Mouse (Mus musculus) spleen, adult 2 months (tissue): Measurements from ENCODE around the gene Ctsj. TPM values are rescaled to one million over a fixed set of nuclear protein-coding genes. Genes with fewer than 3 reads are reported as not detected.

Experiments
- DNase-seq, 2 experiments: peaks; one replicate each; pipeline versions ENCODE4 v3.0.0 to v3.0.0-alpha.2; 2012 to 2021; ENCODE audit warnings: low spot score in 2 of 2, low read depth in 1 of 2
- H3K27ac ChIP-seq: fragments of 200-500 bp; 2 replicates; pipeline ENCODE4 v1.5.1; 2012; ENCODE audit warnings: low read length, inconsistent platforms; ENCODE audit not compliant: insufficient read depth
- H3K27me3 ChIP-seq: fragments of 200-500 bp; 2 replicates; pipeline ENCODE4 v1.6.1; 2012; ENCODE audit warnings: mild to moderate bottlenecking, moderate library complexity, low read length, inconsistent platforms; ENCODE audit not compliant: control insufficient read depth, insufficient read depth
- H3K36me3 ChIP-seq: fragments of 200-500 bp; 2 replicates; pipeline ENCODE4 v1.6.1; 2012; ENCODE audit warnings: mild to moderate bottlenecking, low read length, inconsistent platforms; ENCODE audit not compliant: control insufficient read depth, insufficient read depth
- H3K4me1 ChIP-seq: fragments of 200-500 bp; 2 replicates; pipeline ENCODE4 v1.6.1; 2011; ENCODE audit warnings: inconsistent platforms; ENCODE audit not compliant: control insufficient read depth, insufficient read depth, insufficient read length
- H3K4me3 ChIP-seq: fragments of 200-500 bp; 2 replicates; pipeline ENCODE4 v1.5.1; 2011; ENCODE audit warnings: mild to moderate bottlenecking, inconsistent platforms; ENCODE audit not compliant: insufficient read depth, insufficient read length; ENCODE audit errors: extremely low read depth
- CTCF ChIP-seq: fragments of 200-500 bp; IDR thresholded peaks from 2 replicates; pipeline ENCODE4 v1.5.1; 2011; ENCODE audit warnings: mild to moderate bottlenecking, inconsistent platforms; ENCODE audit not compliant: insufficient read depth, insufficient read length, insufficient replicate concordance; ENCODE audit errors: extremely low read depth
- POLR2A ChIP-seq: fragments of 200-500 bp; IDR thresholded peaks from 2 replicates; pipeline ENCODE4 v1.6.1; 2011; ENCODE audit warnings: low read depth, low read length, inconsistent platforms
- WGBS: fragments of 180-500 bp; shearing (Covaris S2); methylation state at CpG from one replicate; pipeline ENCODE4 v1.1.7; 2018; 5-methylcytosine and 5-hydroxymethylcytosine counted together
- polyA plus RNA-seq: library from polyadenylated mRNA; depleted of rRNA; stranded (reverse); fragments of >200 nt; gene quantifications from 2 replicates; pipeline ENCODE4 v1.2.3, GENCODE M21; 2012; rRNA removed

Ctsj gene
- polyA plus RNA-seq, 1 experiment, result not detected

- TF ChIP-seq POLR2A, result no peak
- TF ChIP-seq CTCF, result no peak
- H3K4me1 ChIP-seq, result no peaks in the 10 kb centered on the region
- H3K27me3 ChIP-seq, result no peaks in the 10 kb centered on the region
- no peak overlapping the region for H3K27ac ChIP-seq
- WGBS, result 78% methylated on average over 5 of the region's 5 CpGs
- no peak overlapping the region for H3K4me3 ChIP-seq
- no peaks in the 10 kb centered on the region for H3K36me3 ChIP-seq
- no peak for DNase-seq
Measured at GRCm38 (mm10) chr13:60961706-60962105, 44.1 kb downstream of the Ctsj start.

Other genes with a start within 250 kb of the Ctsj start
- not detected in 2 replicates for gene BC051665, start 219.6 kb downstream of the Ctsj start, polyA plus RNA-seq
- not detected in 2 replicates for gene Ctsll3, start 203.1 kb downstream of the Ctsj start, polyA plus RNA-seq
- 0.20 and 0.68 TPM in 2 replicates for gene 4930486L24Rik, start 141.5 kb downstream of the Ctsj start, polyA plus RNA-seq
- gene Gm49392, start 109.1 kb downstream of the Ctsj start, polyA plus RNA-seq, result 0.25 and 0.42 TPM in 2 replicates
- 2.2 and 2.8 TPM in 2 replicates for gene Ctla2b, start 108.5 kb downstream of the Ctsj start, polyA plus RNA-seq
- not detected in 2 replicates for gene Tpbpb, start 101.1 kb downstream of the Ctsj start, polyA plus RNA-seq
- gene Gm49393, start 70.4 kb downstream of the Ctsj start, polyA plus RNA-seq, result not detected in 2 replicates
- 1.4 and 2.3 TPM in 2 replicates for gene Gm49391, start 69.4 kb downstream of the Ctsj start, polyA plus RNA-seq
- gene Ctla2a, start 69.3 kb downstream of the Ctsj start, polyA plus RNA-seq, result 12.0 and 13.4 TPM in 2 replicates
- not detected in 2 replicates for gene Tpbpa, start 64.0 kb downstream of the Ctsj start, polyA plus RNA-seq
- gene Ctsq, start 34.7 kb upstream of the Ctsj start, polyA plus RNA-seq, result not detected in 2 replicates
- not detected in 2 replicates for gene Ctsr, start 158.3 kb upstream of the Ctsj start, polyA plus RNA-seq
- not detected in 2 replicates for gene Cts6, start 197.5 kb upstream of the Ctsj start, polyA plus RNA-seq
- gene Cts8, start 249.4 kb upstream of the Ctsj start, polyA plus RNA-seq, result not detected in 2 replicates